Mouse (Mus musculus): Measurements from ENCODE around the gene Olfr518.
A peak's percentile ranks its signal among the peaks of the same experiment; 100 is the strongest.

Gene Olfr518

DNA sequence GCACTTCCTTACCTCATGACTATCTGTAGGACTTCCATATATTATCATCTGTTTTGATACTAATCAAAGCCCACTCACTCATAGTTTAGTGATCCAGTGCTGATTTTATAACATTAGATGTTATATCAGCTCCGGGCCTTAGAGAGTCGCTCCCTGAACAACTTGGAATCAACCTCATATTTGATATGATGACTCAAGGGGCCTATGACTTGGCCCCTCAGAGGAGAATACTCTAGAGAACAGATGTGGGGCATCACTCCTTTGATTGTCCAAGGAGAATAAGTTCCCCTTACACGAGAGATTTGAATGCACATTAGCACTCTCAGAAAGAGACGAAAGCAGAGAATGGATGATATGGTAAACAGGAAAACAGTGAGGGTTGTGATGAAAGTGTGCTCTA, at the start of gene Olfr518:
TSS of gene Olfr518 (minus strand) at position 101 of the 400 bp plus-strand sequence.
- DNase-seq, result no peak

- DNase-seq, result peak; percentile 98
Observed at GRCm38 (mm10) chr7:108933794-108934731, 49.3 kb upstream of the Olfr518 start, which contains the start of gene Eif3f. Eif3f (plus strand) TSS chr7:108934417.

DNA sequence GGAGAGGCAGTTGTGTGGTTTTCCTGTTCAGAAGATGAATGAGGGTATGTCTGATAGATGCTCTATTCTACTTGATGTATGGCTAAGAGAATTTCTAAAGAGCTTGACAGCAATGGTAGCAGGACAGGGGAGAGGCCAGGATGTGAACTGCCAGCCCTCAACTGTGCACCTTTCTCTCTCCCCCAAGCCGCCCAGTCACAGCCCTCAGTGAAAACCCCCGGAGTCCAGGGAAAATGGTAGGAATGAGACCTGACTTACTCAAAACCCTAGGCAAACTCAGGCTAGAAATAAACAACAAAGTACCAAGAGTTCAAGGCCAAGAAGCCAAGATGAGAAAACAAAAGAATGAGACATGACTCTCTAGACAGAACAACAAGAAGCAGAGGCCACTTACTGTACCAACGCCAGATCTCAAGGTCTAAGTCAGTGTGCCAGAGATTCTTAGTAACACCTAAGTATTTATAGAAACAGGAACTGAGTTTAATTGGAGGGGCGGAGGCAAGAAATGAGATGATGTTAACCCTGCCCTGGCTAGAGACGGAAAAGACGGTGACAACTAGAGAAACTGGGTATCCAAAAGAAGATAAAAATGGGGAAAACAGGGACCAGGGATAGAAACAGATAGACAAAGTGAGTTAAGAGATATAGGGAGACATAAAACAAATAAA, 45.1 kb upstream of the Olfr518 start, which contains the start of gene Nlrp10:
TSS of gene Nlrp10 (minus strand) at position 453 of the 668 bp plus-strand sequence.
- no peak for DNase-seq

- no peak for DNase-seq
Observed at GRCm38 (mm10) chr7:108928280-108929188, 43.7 kb upstream of the Olfr518 start.

GRCm38 (mm10) chr7:108927043-108927442, 42.2 kb upstream of the Olfr518 start:
- DNase-seq, result no peak

- DNase-seq, result no peak
Observed at GRCm38 (mm10) chr7:108903969-108904368, 19.2 kb upstream of the Olfr518 start.

- DNase-seq, result no peak
Observed at GRCm38 (mm10) chr7:108894320-108894719, 9.5 kb upstream of the Olfr518 start, which contains the start of gene Olfr519. Olfr519 (minus strand) TSS chr7:108894420.

- no peak for DNase-seq
Observed at GRCm38 (mm10) chr7:108872279-108872678, 12.5 kb downstream of the Olfr518 start, which contains the start of gene Olfr517. Olfr517 (minus strand) TSS chr7:108872379.

DNA sequence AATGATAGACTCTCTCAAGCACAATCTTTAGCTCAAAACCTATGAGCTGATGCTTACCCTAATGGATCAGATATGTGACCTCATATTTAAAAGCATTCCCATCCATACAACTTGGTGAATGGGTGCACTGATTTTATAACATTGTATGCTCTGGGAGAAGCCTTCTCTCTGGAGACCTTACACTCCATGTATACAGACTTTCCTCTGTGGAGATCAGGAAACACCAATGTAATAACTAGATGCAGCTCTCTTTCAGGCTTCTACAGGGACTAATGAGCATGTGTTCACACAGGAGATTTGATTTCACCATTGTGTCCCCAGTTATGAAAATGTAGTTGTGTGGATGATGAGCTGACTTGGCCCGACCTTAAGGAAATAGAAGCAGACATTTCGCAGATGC, 34.4 kb downstream of the Olfr518 start, which contains the start of gene Olfr516:
TSS of gene Olfr516 (minus strand) at position 101 of the 400 bp plus-strand sequence.
- no peak for DNase-seq

All from kidney, adult 8-10 months (tissue).